Mouse (Mus musculus): ENCODE measurements around the gene Tma7.

DNA sequence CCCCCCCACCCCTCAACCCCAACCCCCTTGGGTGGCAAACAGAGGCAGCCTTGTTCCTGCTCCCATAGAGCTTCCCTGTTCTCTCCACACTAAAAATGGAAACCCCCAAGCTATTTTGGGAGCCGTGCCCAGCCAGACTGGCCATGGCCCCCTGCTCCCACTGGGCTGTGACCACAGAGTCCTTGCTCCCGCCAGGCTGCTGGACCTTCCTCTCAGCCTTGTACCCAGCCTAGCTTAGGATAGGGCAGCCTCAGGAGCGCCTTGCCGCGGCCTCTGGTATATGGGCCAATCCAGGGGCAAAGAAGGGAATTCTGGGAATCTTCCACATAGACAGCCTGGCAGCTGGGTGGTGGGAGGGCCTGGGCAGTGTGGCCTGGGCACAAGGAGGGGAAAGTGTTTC, 15.4 kb upstream of the Tma7 start:
- no peak for TF ChIP-seq GATA1 (IDR thresholded peaks at IDR 0.05; ENCODE audit: low read length)
- no peak for TF ChIP-seq TAL1 (IDR thresholded peaks at IDR 0.05; ENCODE audit: low read length)

Data from erythroblast, embryonic 14.5 days (primary cell).